Mouse (Mus musculus): ENCODE measurements around the gene Tnfsf10. TPM values are rescaled to one million over a fixed set of nuclear protein-coding genes. Genes with fewer than 3 reads are reported as not detected.

The Tnfsf10 gene
- polyA plus RNA-seq, 2 experiments: 0.04 to 0.09 TPM

- no peak overlapping the region for H3K4me3 ChIP-seq (ENCODE audit: insufficient read depth in 1 of 2, low read depth in 2 of 2, low read length in 2 of 2)
Measured at GRCm38 (mm10) chr3:27283796-27284195, 33.0 kb upstream of the Tnfsf10 start.

DNA sequence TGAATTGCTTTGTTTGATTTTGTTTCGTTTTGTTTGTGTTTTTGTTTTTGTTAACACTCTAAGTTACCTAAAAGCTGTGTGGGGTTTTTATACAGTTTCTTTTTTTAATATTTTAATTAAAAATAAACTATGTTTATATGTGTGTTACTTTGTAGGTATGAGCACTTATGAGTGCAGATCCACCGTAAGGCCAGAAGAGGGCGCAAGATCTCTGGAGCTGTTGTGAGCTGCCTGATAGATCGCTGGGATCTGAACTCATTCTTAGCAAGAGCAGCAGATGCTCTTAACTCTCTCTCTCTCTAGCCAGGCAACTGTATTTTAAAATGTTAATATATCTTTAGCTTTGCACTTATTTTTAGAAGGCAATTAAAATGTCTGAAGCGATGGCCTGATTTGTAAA, 32.6 kb upstream of the Tnfsf10 start:
- WGBS (ENCODE audit: insufficient replicate concordance): 82% methylated on average over 5 of the region's 5 CpGs
- H3K4me1 ChIP-seq (replicated peaks; ENCODE audit: control insufficient read depth in 2 of 2, insufficient read depth in 2 of 2, low read length in 1 of 2): peaks cover 17 to 37% of the 10 kb centered on the region in 2 experiments
- ATAC-seq (ENCODE audit: insufficient read depth): no peak
- H3K9me3 ChIP-seq (ENCODE audit: control insufficient read depth, low read length): no peaks in the 10 kb centered on the region
- H3K36me3 ChIP-seq (replicated peaks; ENCODE audit: control insufficient read depth, insufficient read depth, low read depth): no peaks in the 10 kb centered on the region
- H3K4me3 ChIP-seq (ENCODE audit: insufficient read depth in 1 of 2, low read depth in 2 of 2, low read length in 2 of 2): no peak overlapping the region
- H3K4me2 ChIP-seq (ENCODE audit: low read depth): no peak overlapping the region
- H3K27ac ChIP-seq: no peak overlapping the region
- H3K9ac ChIP-seq (replicated peaks): no peak overlapping the region
- no peaks in the 10 kb centered on the region for H3K27me3 ChIP-seq (ENCODE audit: control insufficient read depth, insufficient read depth, low read length)
- TF ChIP-seq CTCF (IDR thresholded peaks at IDR 0.05; ENCODE audit: low read depth): peak; percentile 40
- TF ChIP-seq EP300 (IDR thresholded peaks at IDR 0.05; ENCODE audit: low read depth): no peak
- no peak for DNase-seq (ENCODE audit: low read depth in 3 of 3, low spot score in 3 of 3)

More at GRCm38 (mm10) chr3:27283796-27284195, 33.0 kb upstream of the Tnfsf10 start:
- H3K27me3 ChIP-seq (ENCODE audit: control insufficient read depth, insufficient read depth, low read length): no peaks in the 10 kb centered on the region
- 63% methylated on average over 7 of the region's 7 CpGs for WGBS (ENCODE audit: insufficient replicate concordance)
- no peaks in the 10 kb centered on the region for H3K36me3 ChIP-seq (replicated peaks; ENCODE audit: control insufficient read depth, insufficient read depth, low read depth)
- no peak overlapping the region for H3K27ac ChIP-seq
- no peak overlapping the region; the same call in 1 of the 2 replicates for H3K9ac ChIP-seq (replicated peaks)
- DNase-seq (ENCODE audit: low read depth in 3 of 3, low spot score in 3 of 3): no peak
- H3K4me2 ChIP-seq (ENCODE audit: low read depth): peak overlapping the region; percentile 63
- TF ChIP-seq EP300 (IDR thresholded peaks at IDR 0.05; ENCODE audit: low read depth) (no peak), CTCF (IDR thresholded peaks at IDR 0.05; ENCODE audit: low read depth) (no peak)
- H3K4me1 ChIP-seq (replicated peaks; ENCODE audit: control insufficient read depth in 2 of 2, insufficient read depth in 2 of 2, low read length in 1 of 2): peaks cover 17 to 37% of the 10 kb centered on the region in 2 experiments
- H3K9me3 ChIP-seq (ENCODE audit: control insufficient read depth, low read length): no peaks in the 10 kb centered on the region
- ATAC-seq (ENCODE audit: insufficient read depth): no peak

DNA sequence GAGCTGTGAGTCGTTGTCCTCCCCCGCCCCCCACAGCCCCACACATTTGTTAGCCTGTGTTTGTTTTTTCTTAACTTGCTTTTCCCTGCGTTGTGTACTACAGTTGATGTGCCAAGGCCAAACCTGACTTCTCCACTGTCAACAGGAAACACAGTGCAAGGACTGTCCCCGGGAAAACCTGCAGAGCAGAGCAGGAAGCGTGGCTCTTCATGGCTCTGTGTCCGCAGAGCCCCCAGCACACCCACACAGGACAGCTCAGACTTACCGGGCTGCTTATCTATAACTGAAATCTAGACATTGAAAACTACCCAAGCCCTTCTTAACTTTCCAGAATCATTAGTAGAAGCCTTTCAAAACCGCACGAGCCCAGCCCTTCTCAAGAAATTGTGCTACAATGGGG, 31.8 kb upstream of the Tnfsf10 start:
- no peak overlapping the region for H3K9ac ChIP-seq (replicated peaks)
- H3K36me3 ChIP-seq (replicated peaks; ENCODE audit: control insufficient read depth, insufficient read depth, low read depth): no peaks in the 10 kb centered on the region
- no peak overlapping the region for H3K27ac ChIP-seq
- H3K9me3 ChIP-seq (ENCODE audit: control insufficient read depth, low read length): no peaks in the 10 kb centered on the region
- H3K4me2 ChIP-seq (ENCODE audit: low read depth): no peak overlapping the region
- H3K27me3 ChIP-seq (ENCODE audit: control insufficient read depth, insufficient read depth, low read length): no peaks in the 10 kb centered on the region
- DNase-seq (ENCODE audit: low read depth in 3 of 3, low spot score in 3 of 3): no peak
- WGBS (ENCODE audit: insufficient replicate concordance): 26% methylated on average over 9 of the region's 9 CpGs
- TF ChIP-seq CTCF (IDR thresholded peaks at IDR 0.05; ENCODE audit: low read depth) (no peak), EP300 (IDR thresholded peaks at IDR 0.05; ENCODE audit: low read depth) (no peak)
- H3K4me3 ChIP-seq (ENCODE audit: insufficient read depth in 1 of 2, low read depth in 2 of 2, low read length in 2 of 2): no peak overlapping the region
- peaks cover 15 to 35% of the 10 kb centered on the region in 2 experiments for H3K4me1 ChIP-seq (replicated peaks; ENCODE audit: control insufficient read depth in 2 of 2, insufficient read depth in 2 of 2, low read length in 1 of 2)
- no peak for ATAC-seq (ENCODE audit: insufficient read depth)

DNA sequence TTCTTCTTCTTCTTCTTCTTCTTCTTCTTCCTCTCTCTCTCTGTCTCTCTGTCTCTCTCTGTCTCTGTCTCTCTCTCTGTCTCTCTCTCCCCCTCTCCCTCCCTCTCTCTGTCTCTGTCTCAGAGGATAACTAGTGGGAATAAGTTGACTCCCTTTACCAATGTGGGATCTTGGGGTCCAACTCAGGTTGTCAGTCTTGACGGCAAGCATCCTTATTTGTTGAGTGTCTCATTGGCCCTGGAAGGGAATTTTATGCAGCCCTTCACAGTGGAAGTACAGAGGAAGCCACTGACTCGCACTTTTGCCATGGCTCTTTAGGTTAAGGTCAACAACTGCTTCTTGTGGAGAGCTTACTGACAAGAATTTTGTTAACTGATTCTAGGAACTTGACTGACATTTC, 28.5 kb upstream of the Tnfsf10 start:
- Histone ChIP-seq H3K27me3 (ENCODE audit: control insufficient read depth, insufficient read depth, low read length) (no peaks in the 10 kb centered on the region), H3K9ac (replicated peaks) (no peak overlapping the region), H3K27ac (no peak overlapping the region), H3K36me3 (replicated peaks; ENCODE audit: control insufficient read depth, insufficient read depth, low read depth) (no peaks in the 10 kb centered on the region), H3K4me3 (ENCODE audit: insufficient read depth in 1 of 2, low read depth in 2 of 2, low read length in 2 of 2) (no peak overlapping the region), H3K4me1 (replicated peaks; ENCODE audit: control insufficient read depth in 2 of 2, insufficient read depth in 2 of 2, low read length in 1 of 2) (peaks cover 3 to 15% of the 10 kb centered on the region in 2 experiments; a peak in 3 of 4 replicates), H3K4me2 (ENCODE audit: low read depth) (no peak overlapping the region), H3K9me3 (ENCODE audit: control insufficient read depth, low read length) (no peaks in the 10 kb centered on the region)
- DNase-seq (ENCODE audit: low read depth in 3 of 3, low spot score in 3 of 3): no peak
- ATAC-seq (ENCODE audit: insufficient read depth): no peak
- 36% methylated on average over 2 of the region's 2 CpGs for WGBS (ENCODE audit: insufficient replicate concordance)
- TF ChIP-seq CTCF (IDR thresholded peaks at IDR 0.05; ENCODE audit: low read depth): no peak
- no peak for TF ChIP-seq EP300 (IDR thresholded peaks at IDR 0.05; ENCODE audit: low read depth)

- Histone ChIP-seq H3K36me3 (replicated peaks; ENCODE audit: control insufficient read depth, insufficient read depth, low read depth) (no peaks in the 10 kb centered on the region), H3K4me2 (ENCODE audit: low read depth) (no peak overlapping the region)
Measured at GRCm38 (mm10) chr3:27288909-27289308, 27.9 kb upstream of the Tnfsf10 start.

More at GRCm38 (mm10) chr3:27288909-27289308, 27.9 kb upstream of the Tnfsf10 start:
- peaks cover 0 to 9% of the 10 kb centered on the region in 2 experiments; a peak in 2 of 4 replicates for H3K4me1 ChIP-seq (replicated peaks; ENCODE audit: control insufficient read depth in 2 of 2, insufficient read depth in 2 of 2, low read length in 1 of 2)
- 18% methylated on average over 8 of the region's 8 CpGs for WGBS (ENCODE audit: insufficient replicate concordance)
- H3K4me3 ChIP-seq (ENCODE audit: insufficient read depth in 1 of 2, low read depth in 2 of 2, low read length in 2 of 2): no peak overlapping the region
- H3K27me3 ChIP-seq (ENCODE audit: control insufficient read depth, insufficient read depth, low read length): no peaks in the 10 kb centered on the region
- ATAC-seq (ENCODE audit: insufficient read depth) (no peak), DNase-seq (ENCODE audit: low read depth in 3 of 3, low spot score in 3 of 3) (no peak)
- H3K27ac ChIP-seq: no peak overlapping the region
- no peaks in the 10 kb centered on the region for H3K9me3 ChIP-seq (ENCODE audit: control insufficient read depth, low read length)
- TF ChIP-seq EP300 (IDR thresholded peaks at IDR 0.05; ENCODE audit: low read depth) (no peak), CTCF (IDR thresholded peaks at IDR 0.05; ENCODE audit: low read depth) (no peak)
- no peak overlapping the region for H3K9ac ChIP-seq (replicated peaks)

Data from liver, embryonic 14.5 days (tissue).